Comparison of ENCODE assay signal across 10 mouse cellular contexts in genomic region chr1:87658937-87659617, GRCm38 (mm10). TPM values are rescaled to one million over a fixed set of nuclear protein-coding genes. Genes with fewer than 3 reads are reported as not detected.
DNase-seq lines count a peak whose midpoint lies in the region; ATAC-seq and TF ChIP-seq lines count a peak whose summit lies in the region.
"Had no signal": no experiment of that assay in that cellular context is flagged by ENCODE, and none has a peak within 500 bp of the region (broad histone marks: within the 10 kb centered on the region; RNA-seq: fewer than 3 reads in every experiment).

No protein-coding gene starts in this region.

- peak; percentile 73 for ATAC-seq in G1E (ENCODE audit: extremely low read depth, insufficient number of reproducible peaks, low FRiP score, poor library complexity, severe bottlenecking)
- ATAC-seq in intestine, postnatal 0 days, result peak; percentile 65
- ATAC-seq in hindbrain, embryonic 13.5 days (ENCODE audit: low FRiP score), result no peak

- no peak for TF ChIP-seq POLR2A in small intestine, adult 2 months (IDR thresholded peaks at IDR 0.05; ENCODE audit: low read depth, low read length)

- no peaks in the 10 kb centered on the region for H3K9me3 ChIP-seq in heart, embryonic 10.5 days
- peaks cover 20% of the 10 kb centered on the region for H3K9me3 ChIP-seq in G1E (replicated peaks)
- H3K9me3 ChIP-seq in intestine, postnatal 0 days (ENCODE audit: control insufficient read depth), result 0 out of 2 replicates have a peak, but pooled peaks cover 6% of the 10 kb centered on the region
- no peaks in the 10 kb centered on the region for H3K9me3 ChIP-seq in hindbrain, embryonic 13.5 days
- H3K9me3 ChIP-seq: midbrain, embryonic 12.5 days had no signal

- no peaks in the 10 kb centered on the region for H3K36me3 ChIP-seq in heart, embryonic 10.5 days
- peaks cover 93% of the 10 kb centered on the region for H3K36me3 ChIP-seq in G1E (replicated peaks)
- no peaks in the 10 kb centered on the region for H3K36me3 ChIP-seq in intestine, postnatal 0 days (ENCODE audit: control insufficient read depth, insufficient read depth)
- no peaks in the 10 kb centered on the region for H3K36me3 ChIP-seq in small intestine, adult 2 months (ENCODE audit: control insufficient read depth, insufficient read depth, low read length)
- H3K36me3 ChIP-seq in hindbrain, embryonic 13.5 days, result no peaks in the 10 kb centered on the region
- H3K36me3 ChIP-seq: heart, embryonic 13.5 days; midbrain, embryonic 12.5 days had no signal

- H3K4me3 ChIP-seq in heart, embryonic 10.5 days, result no peak overlapping the region
- peak overlapping the region; percentile 1; the same call in 1 of the 2 replicates for H3K4me3 ChIP-seq in G1E (ENCODE audit: low read depth, low read length)
- H3K4me3 ChIP-seq in intestine, postnatal 0 days (ENCODE audit: low read depth, low read length), result no peak overlapping the region
- H3K4me3 ChIP-seq in small intestine, adult 2 months (ENCODE audit: low read depth, low read length), result no peak overlapping the region
- H3K4me3 ChIP-seq in hindbrain, embryonic 13.5 days, result no peak overlapping the region
- H3K4me3 ChIP-seq: heart, embryonic 13.5 days; midbrain, embryonic 12.5 days had no signal

- H3K4me2 ChIP-seq in intestine, postnatal 0 days (replicated peaks; ENCODE audit: low read depth), result no peak overlapping the region
- no peak overlapping the region for H3K4me2 ChIP-seq in hindbrain, embryonic 13.5 days
- H3K4me2 ChIP-seq: heart, embryonic 13.5 days; midbrain, embryonic 12.5 days had no signal

- 77% methylated on average over 8 of the region's 8 CpGs for WGBS in heart, embryonic 10.5 days
- WGBS in intestine, postnatal 0 days, result 51% methylated on average over 8 of the region's 8 CpGs
- 49% methylated on average over 8 of the region's 8 CpGs for WGBS in small intestine, adult 2 months
- WGBS in hindbrain, embryonic 13.5 days, result 80% methylated on average over 8 of the region's 8 CpGs

- no peak for TF ChIP-seq CTCF in G1E (IDR thresholded peaks at IDR 0.05; ENCODE audit: low read depth, low read length)
- no peak for TF ChIP-seq CTCF in intestine, postnatal 0 days (IDR thresholded peaks at IDR 0.05; ENCODE audit: low read depth)
- no peak for TF ChIP-seq CTCF in small intestine, adult 2 months (IDR thresholded peaks at IDR 0.05; ENCODE audit: extremely low read depth, insufficient read length, insufficient replicate concordance, low read depth, low read length)

- peak; percentile 32 to 44 for DNase-seq in heart, postnatal 10 days
- no peak for DNase-seq in heart, embryonic 10.5 days (ENCODE audit: low spot score)
- peak; percentile 60 for DNase-seq in G1E (ENCODE audit: low spot score)
- no peak for DNase-seq in frontal cortex, postnatal 36 days (ENCODE audit: low spot score in 2 of 2)
- DNase-seq in retina, postnatal 1 day, result no peak

- H3K9ac ChIP-seq in intestine, postnatal 0 days (ENCODE audit: low read depth, low read length), result no peak overlapping the region
- H3K9ac ChIP-seq in hindbrain, embryonic 13.5 days, result no peak overlapping the region
- H3K9ac ChIP-seq: heart, embryonic 13.5 days; midbrain, embryonic 12.5 days had no signal

- H3K27me3 ChIP-seq in heart, embryonic 10.5 days (ENCODE audit: insufficient read depth, poor library complexity, severe bottlenecking), result no peaks in the 10 kb centered on the region
- no peaks in the 10 kb centered on the region for H3K27me3 ChIP-seq in G1E (ENCODE audit: insufficient read depth, low read length)
- no peaks in the 10 kb centered on the region for H3K27me3 ChIP-seq in intestine, postnatal 0 days (replicated peaks; ENCODE audit: control insufficient read depth, insufficient read depth, low read length)
- no peaks in the 10 kb centered on the region for H3K27me3 ChIP-seq in small intestine, adult 2 months (ENCODE audit: control insufficient read depth, insufficient read depth, low read length)
- H3K27me3 ChIP-seq in hindbrain, embryonic 13.5 days, result no peaks in the 10 kb centered on the region
- H3K27me3 ChIP-seq: heart, embryonic 13.5 days; midbrain, embryonic 12.5 days had no signal

- no peak overlapping the region for H3K27ac ChIP-seq in heart, embryonic 10.5 days
- H3K27ac ChIP-seq in intestine, postnatal 0 days (ENCODE audit: low read depth, low read length), result no peak overlapping the region
- H3K27ac ChIP-seq in small intestine, adult 2 months (ENCODE audit: insufficient read depth, low read depth, low read length), result 0 out of 2 replicates have a peak overlapping the region, but pooled peaks have one; percentile 25
- H3K27ac ChIP-seq in hindbrain, embryonic 13.5 days, result no peak overlapping the region
- H3K27ac ChIP-seq: heart, embryonic 13.5 days; midbrain, embryonic 12.5 days had no signal

- intact Hi-C loops in heart, postnatal 10 days (cut with DNase I), result loop anchor here (2.0 kb wide), 1 partner anchor 38 kb away; the partner anchor contains the start of gene Inpp5d

- H3K4me1 ChIP-seq in heart, embryonic 10.5 days, result peaks cover 24% of the 10 kb centered on the region
- peaks cover 58% of the 10 kb centered on the region for H3K4me1 ChIP-seq in G1E (ENCODE audit: insufficient read depth, low read depth, low read length)
- H3K4me1 ChIP-seq in intestine, postnatal 0 days (replicated peaks; ENCODE audit: control insufficient read depth, insufficient read depth, low read length), result no peaks in the 10 kb centered on the region; the same call in 1 of the 2 replicates
- H3K4me1 ChIP-seq in small intestine, adult 2 months (ENCODE audit: control insufficient read depth, insufficient read depth, insufficient read length, low read length), result peaks cover 6% of the 10 kb centered on the region
- peaks cover 19% of the 10 kb centered on the region for H3K4me1 ChIP-seq in hindbrain, embryonic 13.5 days (replicated peaks)

RNA-seq across cellular contexts. Expression of gene Inpp5d, which starts 39.0 kb away (rescaled TPM):
- 10 to 100 TPM; 13.6 to 17.4 TPM for total RNA-seq in heart, postnatal 10 days (2021)
- 5.1 and 6.0 TPM in 2 replicates for polyA plus RNA-seq in heart, embryonic 10.5 days (2016; fragmentation: Nextera tagmentation; extraction: Ambion mirVana)
- total RNA-seq in G1E (2014; fragmentation: Nextera tagmentation) (186 and 188 TPM in 2 replicates), G1E (2017) (214 and 238 TPM in 2 replicates)
- 113 and 122 TPM in 2 replicates for polyA plus RNA-seq in G1E (2012)
- polyA plus RNA-seq in intestine, postnatal 0 days (2015; fragmentation: Nextera tagmentation; extraction: Ambion mirVana), result 2.5 and 3.1 TPM in 2 replicates
- 24.6 and 36.0 TPM in 2 replicates for polyA plus RNA-seq in small intestine, adult 2 months (2012; rRNA removed)
- 4.0 and 4.1 TPM in 2 replicates for polyA plus RNA-seq in hindbrain, embryonic 13.5 days (2015; fragmentation: Nextera tagmentation; extraction: Ambion mirVana)

Comparison
In these comparisons a context has a peak if more than half of its experiments do, and no peak if none do; other contexts are left out.
1. DNase-seq: peak in heart, postnatal 10 days (2 of 2) and G1E (single experiment); none in heart, embryonic 10.5 days (single experiment), frontal cortex, postnatal 36 days (0 of 2) and retina, postnatal 1 day (single experiment).